Comparison of ENCODE assay signal across 24 mouse cellular contexts in genomic region chr15:99605595-99605994, GRCm38 (mm10). TPM values are rescaled to one million over a fixed set of nuclear protein-coding genes. Genes with fewer than 3 reads are reported as not detected.
"Had no signal": no experiment of that assay in that cellular context is flagged by ENCODE, and none has a peak within 500 bp of the region (broad histone marks: within the 10 kb centered on the region; RNA-seq: fewer than 3 reads in every experiment).

No protein-coding gene starts in this region.

- H3K27me3 ChIP-seq: neural tube, embryonic 12.5 days; stomach, embryonic 15.5 days had no signal

- H3K4me3 ChIP-seq: liver, embryonic 15.5 days; lung, embryonic 15.5 days; megakaryocyte, embryonic 14.5 days; neural tube, embryonic 12.5 days; stomach, embryonic 15.5 days had no signal

- H3K36me3 ChIP-seq: liver, embryonic 15.5 days; lung, embryonic 15.5 days; neural tube, embryonic 12.5 days; stomach, embryonic 15.5 days had no signal

- ATAC-seq: liver, postnatal 0 days; lung, postnatal 0 days had no signal

- H3K4me1 ChIP-seq: megakaryocyte, embryonic 14.5 days had no signal

- H3K9ac ChIP-seq: liver, embryonic 15.5 days; liver, postnatal 0 days; lung, embryonic 15.5 days; neural tube, embryonic 12.5 days; stomach, embryonic 15.5 days had no signal

- H3K27ac ChIP-seq: liver, embryonic 15.5 days; lung, embryonic 15.5 days; macrophage; neural tube, embryonic 12.5 days; stomach, embryonic 15.5 days; stomach, postnatal 0 days had no signal

- DNase-seq: liver, postnatal 0 days; lung, adult 2 months; lung, postnatal 14 days; lung, postnatal 36 days; midbrain, embryonic 14.5 days; right cerebral cortex, postnatal 14 days; thymus, adult 2 months; thymus, postnatal 25 days; thymus, postnatal 4 days had no signal

- H3K9me3 ChIP-seq: liver, embryonic 15.5 days; lung, embryonic 15.5 days; neural tube, embryonic 12.5 days; stomach, embryonic 15.5 days had no signal

- H3K4me2 ChIP-seq: liver, embryonic 15.5 days; lung, embryonic 15.5 days; neural tube, embryonic 12.5 days; stomach, embryonic 15.5 days had no signal

RNA-seq across cellular contexts. Expression of gene Aqp6, which starts 4.4 kb away (rescaled TPM):
- total RNA-seq: megakaryocyte progenitor cell, adult 5-6 weeks; monocyte, adult 5-6 weeks; neutrophil, adult 5-6 weeks had no signal
- polyA plus RNA-seq: liver, embryonic 15.5 days; liver, postnatal 0 days; lung, adult 2 months; lung, embryonic 15.5 days; lung, postnatal 0 days; macrophage; spleen, adult 2 months; stomach, embryonic 15.5 days; stomach, postnatal 0 days; testis, adult 2 months had no signal

RNA-seq across cellular contexts. Expression of gene Aqp5, which starts 15.0 kb away (rescaled TPM):
- total RNA-seq: megakaryocyte progenitor cell, adult 5-6 weeks; monocyte, adult 5-6 weeks; neutrophil, adult 5-6 weeks had no signal
- polyA plus RNA-seq: liver, postnatal 0 days; macrophage had no signal

RNA-seq across cellular contexts. Expression of gene Aqp2, which starts 26.7 kb away (rescaled TPM):
- total RNA-seq: megakaryocyte progenitor cell, adult 5-6 weeks; midbrain, postnatal 0 days; monocyte, adult 5-6 weeks; neutrophil, adult 5-6 weeks had no signal
- polyA plus RNA-seq: liver, embryonic 15.5 days; liver, postnatal 0 days; lung, postnatal 0 days; macrophage; midbrain, embryonic 14.5 days; midbrain, postnatal 0 days; neural tube, embryonic 12.5 days; stomach, embryonic 15.5 days; stomach, postnatal 0 days; urinary bladder, adult 2 months had no signal
